Mouse (Mus musculus): ENCODE results near the gene Gm11146.

Gene Gm11146

DNA sequence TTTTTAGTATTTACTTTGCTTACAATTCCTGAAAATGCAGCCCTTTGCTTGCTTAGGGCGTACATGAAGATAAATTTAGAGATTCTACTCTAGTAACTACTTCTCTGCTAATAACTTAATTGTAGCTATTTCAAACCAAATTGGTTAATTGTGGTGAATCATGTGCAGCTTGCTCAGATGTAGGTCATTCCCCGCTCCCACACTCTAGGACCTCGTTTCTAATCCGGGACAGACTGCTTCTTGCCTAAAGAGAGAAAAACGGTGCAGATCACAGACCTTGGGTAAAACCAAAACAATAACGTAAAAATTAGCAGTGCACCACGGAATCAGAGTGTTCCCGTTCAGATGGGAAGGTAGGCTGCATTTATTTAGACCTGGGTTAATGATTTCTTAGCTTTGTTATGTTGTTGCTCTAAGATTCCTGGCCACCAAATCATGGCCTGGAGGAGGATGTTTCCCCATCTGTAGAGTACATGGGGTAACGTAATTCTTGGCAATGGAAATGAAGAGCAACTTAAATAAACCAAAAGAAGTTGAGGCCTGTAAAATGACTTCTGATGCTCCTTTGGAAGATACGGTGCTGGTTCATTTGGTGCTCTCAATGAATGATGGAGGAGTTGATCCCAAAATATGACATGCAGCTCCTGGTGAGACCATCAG is 45.3 kb downstream of the Gm11146 start:
- DNase-seq (ENCODE audit: low spot score in 2 of 2) = no peak

GRCm38 (mm10) chr16:77551051-77551450 is 50.8 kb downstream of the Gm11146 start:
- DNase-seq (ENCODE audit: low spot score in 2 of 2) = peak in 1 of 2 experiments; percentile 8
